Mouse (Mus musculus) CH12.LX (cell line): Measurements from ENCODE around the gene Gnptg.

ENCODE experiments used
- CTCF ChIP-seq, 2 experiments: IDR thresholded peaks in 1 of 2; conservative IDR thresholded peaks in 1 of 2; 2 replicates each; pipeline ENCODE4 v1.5.1; 2011 to 2012; ENCODE audit warnings: low read depth in 2 of 2, low read length in 2 of 2, improper control_type of control experiment in 1 of 2, inconsistent platforms in 1 of 2, mild to moderate bottlenecking in 1 of 2, moderate library complexity in 1 of 2
- EP300 ChIP-seq: IDR thresholded peaks from 2 replicates; pipeline ENCODE4 v1.6.1; 2011; ENCODE audit warnings: low read length, improper control_type of control experiment
- NRF1 ChIP-seq: IDR thresholded peaks from 2 replicates; pipeline ENCODE4 v1.6.1; 2014; ENCODE audit warnings: low read depth, mild to moderate bottlenecking, inconsistent platforms, low read length, improper control_type of control experiment, moderate library complexity
- POLR2A ChIP-seq: IDR thresholded peaks from 2 replicates; pipeline ENCODE4 v1.6.1; 2011; ENCODE audit warnings: low read depth, mild to moderate bottlenecking, improper control_type of control experiment, low read length
- RCOR1 ChIP-seq: conservative IDR thresholded peaks from 2 replicates; pipeline ENCODE4 v1.6.1; 2012; ENCODE audit warnings: low read depth, mild to moderate bottlenecking, inconsistent platforms, low read length, improper control_type of control experiment

DNA sequence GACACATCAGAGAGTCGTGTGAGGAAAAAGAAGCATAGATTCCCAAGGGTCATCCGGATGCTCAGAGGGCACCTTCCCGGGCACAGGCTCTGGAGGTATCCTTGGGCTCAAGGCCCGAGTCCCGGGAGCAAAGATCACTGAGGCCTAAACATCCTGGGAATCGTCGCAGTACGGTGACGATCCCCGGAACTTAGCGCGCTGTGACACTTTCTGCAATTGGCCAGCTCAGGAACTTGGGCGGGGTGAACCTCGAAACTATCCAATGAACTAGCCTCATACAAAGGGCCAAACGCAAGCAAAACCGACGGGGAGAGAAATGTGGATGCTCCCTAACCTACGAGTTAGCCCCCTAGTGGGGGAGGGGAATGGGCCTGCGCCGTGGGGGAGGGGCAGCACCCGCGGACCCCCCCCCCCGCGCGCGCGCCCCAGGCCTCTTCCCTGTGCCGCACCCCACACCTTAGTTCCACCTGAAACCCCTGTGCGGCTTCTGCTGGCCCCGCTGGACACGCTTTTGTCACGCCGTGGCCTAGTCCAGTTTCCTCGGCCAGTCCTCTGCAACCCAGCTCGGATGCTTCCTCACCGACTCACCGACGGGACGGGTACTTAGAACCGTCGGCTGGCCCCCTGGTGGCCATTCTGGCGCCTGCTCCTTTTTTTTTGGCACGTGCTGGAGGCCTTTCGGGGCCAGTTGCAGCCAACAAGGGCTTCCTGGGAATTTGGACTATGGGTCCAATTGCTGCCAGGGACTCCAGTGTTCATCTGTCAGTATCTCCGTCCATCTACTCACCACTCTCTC, 34.0 kb upstream of the Gnptg start:
- TF ChIP-seq CTCF (conservative IDR thresholded peaks at IDR 0.05 in 1 of 2, IDR thresholded peaks at IDR 0.05 in 1 of 2; ENCODE audit: low read depth in 2 of 2, low read length in 2 of 2) (peak; percentile 29 to 77; a peak in 3 of 4 replicates), RCOR1 (no peak; the same call in 1 of the 2 replicates), EP300 (no peak), NRF1 (0 out of 2 replicates have a peak, but pooled peaks have one; percentile 15), POLR2A (peak; percentile 56)
